19 mouse cellular contexts compared by ENCODE assay signal in the genomic region with DNA sequence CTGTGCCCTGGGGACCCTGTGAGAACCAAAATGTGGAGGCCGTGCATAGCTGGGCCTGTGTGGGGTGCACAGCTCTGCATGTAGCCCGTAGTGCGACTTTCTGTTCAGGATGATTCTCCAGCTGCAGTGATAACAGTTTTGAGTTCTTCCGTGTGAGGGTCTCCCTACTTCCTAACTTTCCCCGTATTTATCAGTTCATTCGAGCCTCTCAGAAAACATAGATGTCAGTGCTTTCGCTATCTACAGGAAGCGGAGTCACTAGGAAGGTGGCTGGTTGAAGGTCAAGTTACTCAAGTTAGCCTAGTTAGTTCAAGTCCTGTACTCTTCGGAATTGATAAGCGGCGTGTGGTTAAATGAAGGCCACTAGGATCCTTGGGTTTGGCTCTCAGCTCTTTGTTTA.
DNase-seq lines count a peak whose midpoint lies in the region; TF ChIP-seq lines count a peak whose summit lies in the region.
"Had no signal": no experiment of that assay in that cellular context is flagged by ENCODE, and none has a peak within 500 bp of the region (broad histone marks: within the 10 kb centered on the region; RNA-seq: fewer than 3 reads in every experiment).

No protein-coding gene starts in this region.

- peak overlapping the region; percentile 4 to 50; a peak in 3 of 4 replicates for H3K4me3 ChIP-seq in MEL (ENCODE audit: control insufficient read depth in 1 of 2, insufficient read depth in 1 of 2, low read depth in 2 of 2, low read length in 2 of 2)
- H3K4me3 ChIP-seq in midbrain, embryonic 10.5 days: no peak overlapping the region

- WGBS in midbrain, embryonic 10.5 days: 94% methylated on average over 11 of the region's 11 CpGs

- H3K36me3 ChIP-seq in MEL (ENCODE audit: control insufficient read depth in 1 of 2, insufficient read depth in 2 of 2, low read length in 2 of 2): peaks cover 0 to 9% of the 10 kb centered on the region in 2 experiments; a peak in 2 of 4 replicates
- no peaks in the 10 kb centered on the region for H3K36me3 ChIP-seq in midbrain, embryonic 10.5 days
- H3K36me3 ChIP-seq: G1E had no signal

- peak; percentile 84 for DNase-seq in MEL (ENCODE audit: low read depth, low spot score)
- DNase-seq in MEL-GATA-1-ER (ENCODE audit: extremely low read depth, low read depth): peak; percentile 88
- DNase-seq in kidney, postnatal 14 days: no peak
- no peak for DNase-seq in midbrain, embryonic 10.5 days (ENCODE audit: low spot score)
- DNase-seq: adrenal gland, adult 2 months; adrenal gland, adult 8-10 months; adrenal gland, postnatal 10 days; adrenal gland, postnatal 14 days; adrenal gland, postnatal 25 days; adrenal gland, postnatal 36 days; B cell, adult 2 months; cerebellum, adult 11 months; cerebellum, adult 11-12 months; cerebellum, adult 18-20 months; cerebellum, adult 2 months; cerebellum, adult 8-10 months had no signal

- no peaks in the 10 kb centered on the region for H3K27me3 ChIP-seq in MEL (ENCODE audit: control insufficient read depth in 1 of 2, insufficient read depth in 2 of 2, low read length in 2 of 2)
- H3K27me3 ChIP-seq in midbrain, embryonic 10.5 days (ENCODE audit: low read depth, poor library complexity, severe bottlenecking): no peaks in the 10 kb centered on the region
- H3K27me3 ChIP-seq: CH12.LX, Patski had no signal

- peaks cover 0 to 21% of the 10 kb centered on the region in 2 experiments; a peak in 3 of 4 replicates for H3K4me1 ChIP-seq in MEL (ENCODE audit: control insufficient read depth in 1 of 2, insufficient read depth in 2 of 2, low read length in 2 of 2)
- no peaks in the 10 kb centered on the region for H3K4me1 ChIP-seq in midbrain, embryonic 10.5 days

- TF ChIP-seq RAD21 in MEL (IDR thresholded peaks at IDR 0.05; ENCODE audit: low read depth, low read length): no peak

- H3K27ac ChIP-seq in MEL (ENCODE audit: control insufficient read depth, low read depth, low read length): peak overlapping the region; percentile 100
- no peak overlapping the region for H3K27ac ChIP-seq in midbrain, embryonic 10.5 days (replicated peaks)

- TF ChIP-seq EP300 in MEL (IDR thresholded peaks at IDR 0.05; ENCODE audit: low read depth in 1 of 2, low read length in 2 of 2): peak; percentile 88 to 89

- no peaks in the 10 kb centered on the region for H3K9me3 ChIP-seq in MEL (replicated peaks; ENCODE audit: insufficient read depth, low read length)
- H3K9me3 ChIP-seq in midbrain, embryonic 10.5 days (replicated peaks): no peaks in the 10 kb centered on the region

- no peaks in the 10 kb centered on the region; the same call in 1 of the 2 replicates for H3K79me2 ChIP-seq in MEL (ENCODE audit: control insufficient read depth, insufficient read depth, low read length, poor library complexity)

- TF ChIP-seq CTCF in MEL (IDR thresholded peaks at IDR 0.05 in 2 of 3, conservative IDR thresholded peaks at IDR 0.05 in 1 of 3; ENCODE audit: control insufficient read depth in 1 of 3, insufficient read depth in 1 of 3, low read depth in 2 of 3, low read length in 3 of 3, poor library complexity in 1 of 3, severe bottlenecking in 1 of 3): no peak

- peak overlapping the region; percentile 68 for H3K9ac ChIP-seq in MEL (ENCODE audit: control insufficient read depth, low read depth, low read length, poor library complexity, severe bottlenecking)

- TF ChIP-seq POLR2A in MEL (IDR thresholded peaks at IDR 0.05; ENCODE audit: control insufficient read depth in 1 of 2, insufficient read depth in 1 of 2, low read depth in 1 of 2, low read length in 2 of 2, poor library complexity in 1 of 2): peak in 1 of 2 experiments; percentile 41; a peak in 1 of 4 replicates

TF ChIP-seq in MEL, 35 proteins besides CTCF, POLR2A, EP300 and RAD21:
- TF ChIP-seq NRF1 (IDR thresholded peaks at IDR 0.05; ENCODE audit: insufficient read depth, low read depth, low read length, poor library complexity, severe bottlenecking): no peak
- peak; percentile 64 for TF ChIP-seq TBP (IDR thresholded peaks at IDR 0.05; ENCODE audit: low read depth, low read length)
- no peak for TF ChIP-seq MAX (IDR thresholded peaks at IDR 0.05; ENCODE audit: low read length)
- peak; percentile 87 for TF ChIP-seq ETS1 (IDR thresholded peaks at IDR 0.05; ENCODE audit: low read depth, low read length)
- no peak for TF ChIP-seq POLR2AphosphoS2 (IDR thresholded peaks at IDR 0.05; ENCODE audit: low read length)
- TF ChIP-seq HCFC1 (IDR thresholded peaks at IDR 0.05; ENCODE audit: low read depth, low read length): no peak
- peak; percentile 90 for TF ChIP-seq GATA1 (IDR thresholded peaks at IDR 0.05; ENCODE audit: low read depth, low read length)
- TF ChIP-seq TCF12 (IDR thresholded peaks at IDR 0.05; ENCODE audit: low read depth, low read length): peak; percentile 75
- no peak for TF ChIP-seq CHD1 (IDR thresholded peaks at IDR 0.05; ENCODE audit: low read depth, low read length)
- TF ChIP-seq SMC3 (IDR thresholded peaks at IDR 0.05; ENCODE audit: low read depth, low read length): no peak
- TF ChIP-seq ZKSCAN1 (IDR thresholded peaks at IDR 0.05; ENCODE audit: low read depth, low read length): no peak
- TF ChIP-seq SIN3A (IDR thresholded peaks at IDR 0.05; ENCODE audit: low read length): no peak; the same call in 1 of the 2 replicates
- TF ChIP-seq KAT2A (conservative IDR thresholded peaks at IDR 0.05; ENCODE audit: low read depth, low read length): no peak
- peak; percentile 77 for TF ChIP-seq TAL1 (IDR thresholded peaks at IDR 0.05; ENCODE audit: low read length)
- no peak for TF ChIP-seq ZMIZ1 (IDR thresholded peaks at IDR 0.05; ENCODE audit: low read depth, low read length)

Comparison
In these comparisons a context has a peak if more than half of its experiments do, and no peak if none do; other contexts are left out.
1. DNase-seq: peak in MEL (single experiment) and MEL-GATA-1-ER (single experiment); none in kidney, postnatal 14 days (single experiment) and midbrain, embryonic 10.5 days (single experiment).